In genomic region chr17:26918343-26918742, GRCm38 (mm10) we compare ENCODE assay signal across 10 mouse cellular contexts. TPM values are rescaled to one million over a fixed set of nuclear protein-coding genes. Genes with fewer than 3 reads are reported as not detected.
A peak's percentile ranks its signal among the peaks of the same experiment; 100 is the strongest.
DNase-seq lines count a peak whose midpoint lies in the region; ATAC-seq and TF ChIP-seq lines count a peak whose summit lies in the region.
"Had no signal": no experiment of that assay in that cellular context is flagged by ENCODE, and none has a peak within 500 bp of the region (broad histone marks: within the 10 kb centered on the region; RNA-seq: fewer than 3 reads in every experiment).

No protein-coding gene starts in this region.

- no peaks in the 10 kb centered on the region for H3K9me3 ChIP-seq in heart, embryonic 12.5 days (replicated peaks)
- no peaks in the 10 kb centered on the region for H3K9me3 ChIP-seq in limb, embryonic 12.5 days
- no peaks in the 10 kb centered on the region for H3K9me3 ChIP-seq in stomach, postnatal 0 days (ENCODE audit: control insufficient read depth, low read length)

- TF ChIP-seq EP300 in stomach, postnatal 0 days (optimal IDR thresholded peaks at IDR 0.05), result no peak

- no peak for DNase-seq in heart, postnatal 36 days
- no peak for DNase-seq in testis, postnatal 10 days (ENCODE audit: low spot score)
- no peak for DNase-seq in stomach, postnatal 0 days (ENCODE audit: low spot score)
- DNase-seq in gastrocnemius, postnatal 10 days, result no peak
- DNase-seq in layer of hippocampus, postnatal 36 days, result no peak
- DNase-seq: kidney, postnatal 10 days; right cerebral cortex, postnatal 4 days had no signal

- no peak overlapping the region for H3K27ac ChIP-seq in heart, embryonic 12.5 days (ENCODE audit: poor library complexity, severe bottlenecking)
- H3K27ac ChIP-seq in testis, adult 2 months (ENCODE audit: control insufficient read depth, insufficient read depth, low read depth, low read length), result no peak overlapping the region
- no peak overlapping the region for H3K27ac ChIP-seq in limb, embryonic 12.5 days
- H3K27ac ChIP-seq in stomach, postnatal 0 days (replicated peaks), result no peak overlapping the region

- WGBS in heart, embryonic 12.5 days, result 75% methylated on average over 2 of the region's 2 CpGs
- 83% methylated on average over 2 of the region's 2 CpGs for WGBS in limb, embryonic 12.5 days
- 67% methylated on average over 2 of the region's 2 CpGs for WGBS in stomach, postnatal 0 days

- H3K36me3 ChIP-seq in heart, embryonic 12.5 days, result peaks cover 15% of the 10 kb centered on the region
- no peaks in the 10 kb centered on the region for H3K36me3 ChIP-seq in testis, adult 2 months (ENCODE audit: control insufficient read depth, insufficient read depth, low read length)
- peaks cover 16% of the 10 kb centered on the region for H3K36me3 ChIP-seq in limb, embryonic 12.5 days
- no peaks in the 10 kb centered on the region for H3K36me3 ChIP-seq in stomach, postnatal 0 days (ENCODE audit: control insufficient read depth, insufficient read depth, low read length)

- ATAC-seq in heart, embryonic 12.5 days (ENCODE audit: insufficient number of reproducible peaks, low FRiP score), result no peak
- ATAC-seq in limb, embryonic 12.5 days (ENCODE audit: insufficient number of reproducible peaks, insufficient read depth, low FRiP score, low TSS enrichment, low read depth), result no peak
- no peak for ATAC-seq in stomach, postnatal 0 days (ENCODE audit: low FRiP score, low TSS enrichment)

- no peak for TF ChIP-seq CTCF in testis, adult 2 months (IDR thresholded peaks at IDR 0.05; ENCODE audit: control insufficient read depth, insufficient read depth, insufficient replicate concordance, low read depth, low read length)
- no peak for TF ChIP-seq CTCF in stomach, postnatal 0 days (IDR thresholded peaks at IDR 0.05; ENCODE audit: low read depth)

- peak overlapping the region; percentile 81 for H3K9ac ChIP-seq in heart, embryonic 12.5 days
- H3K9ac ChIP-seq in limb, embryonic 12.5 days (replicated peaks), result no peak overlapping the region
- H3K9ac ChIP-seq in stomach, postnatal 0 days (ENCODE audit: low read length), result no peak overlapping the region

- intact Hi-C loops in heart, postnatal 36 days (cut with DNase I), result loop anchor here (5.0 to 10.0 kb wide), 2 partner anchors 56 to 109 kb away; partner anchors contain the start of genes Bak1 and Zbtb9

- H3K27me3 ChIP-seq in heart, embryonic 12.5 days (replicated peaks), result no peaks in the 10 kb centered on the region
- H3K27me3 ChIP-seq in testis, adult 2 months (ENCODE audit: control insufficient read depth, insufficient read depth, low read length), result no peaks in the 10 kb centered on the region
- no peaks in the 10 kb centered on the region for H3K27me3 ChIP-seq in limb, embryonic 12.5 days
- no peaks in the 10 kb centered on the region for H3K27me3 ChIP-seq in stomach, postnatal 0 days (ENCODE audit: control insufficient read depth, insufficient read depth, low read length)

- no peak for TF ChIP-seq POLR2A in testis, adult 2 months (IDR thresholded peaks at IDR 0.05; ENCODE audit: control insufficient read depth, low read depth, low read length)

- peaks cover 14% of the 10 kb centered on the region; the same call in 1 of the 2 replicates for H3K4me1 ChIP-seq in heart, embryonic 12.5 days (replicated peaks)
- peaks cover 2% of the 10 kb centered on the region for H3K4me1 ChIP-seq in testis, adult 2 months (ENCODE audit: control insufficient read depth, insufficient read depth, low read length)
- 0 out of 2 replicates have a peak, but pooled peaks cover 9% of the 10 kb centered on the region for H3K4me1 ChIP-seq in limb, embryonic 12.5 days (replicated peaks)
- H3K4me1 ChIP-seq in stomach, postnatal 0 days (replicated peaks; ENCODE audit: control insufficient read depth, insufficient read depth), result no peaks in the 10 kb centered on the region

- peak overlapping the region; percentile 76 for H3K4me3 ChIP-seq in heart, embryonic 12.5 days
- H3K4me3 ChIP-seq in testis, adult 2 months (ENCODE audit: control insufficient read depth, low read depth, low read length), result peak overlapping the region; percentile 7; the same call in 1 of the 2 replicates
- peak overlapping the region; percentile 73 for H3K4me3 ChIP-seq in limb, embryonic 12.5 days (replicated peaks)
- no peak overlapping the region for H3K4me3 ChIP-seq in stomach, postnatal 0 days (ENCODE audit: low read depth, low read length)

- H3K4me2 ChIP-seq in heart, embryonic 12.5 days, result peak overlapping the region; percentile 73
- H3K4me2 ChIP-seq in limb, embryonic 12.5 days, result peak overlapping the region; percentile 66
- 0 out of 2 replicates have a peak overlapping the region, but pooled peaks have one; percentile 23 for H3K4me2 ChIP-seq in stomach, postnatal 0 days (replicated peaks; ENCODE audit: low read depth)

RNA-seq across cellular contexts. Expression of gene Kifc5b, which starts 1.5 kb away (rescaled TPM):
- polyA plus RNA-seq in heart, embryonic 12.5 days (2016; fragmentation: Nextera tagmentation; extraction: Ambion mirVana), result 5.2 and 5.7 TPM in 2 replicates
- under 1 TPM; 0.44 to 0.95 TPM for total RNA-seq in heart, postnatal 36 days (2021)
- polyA plus RNA-seq in testis, adult 2 months (2012; rRNA removed), result 6.5 TPM in 2 replicates
- 9.5 and 10.5 TPM in 2 replicates for polyA plus RNA-seq in limb, embryonic 12.5 days (2016; fragmentation: Nextera tagmentation; extraction: Ambion mirVana)
- polyA plus RNA-seq in stomach, postnatal 0 days (2015; fragmentation: Nextera tagmentation; extraction: Ambion mirVana), result 1.5 and 1.6 TPM in 2 replicates
- 1 to 10 TPM; 2.5 to 4.1 TPM for total RNA-seq in gastrocnemius, postnatal 10 days (2021)
- 1 to 10 TPM; 3.2 to 4.0 TPM for total RNA-seq in layer of hippocampus, postnatal 36 days (2021)

RNA-seq across cellular contexts. Expression of gene Phf1, which starts 14.5 kb away (rescaled TPM):
- polyA plus RNA-seq in heart, embryonic 12.5 days (2016; fragmentation: Nextera tagmentation; extraction: Ambion mirVana), result 9.0 and 9.4 TPM in 2 replicates
- total RNA-seq in heart, postnatal 36 days (2021), result 10 to 100 TPM; 13.9 to 14.5 TPM
- 132 and 136 TPM in 2 replicates for polyA plus RNA-seq in testis, adult 2 months (2012; rRNA removed)
- 10.7 and 12.5 TPM in 2 replicates for polyA plus RNA-seq in limb, embryonic 12.5 days (2016; fragmentation: Nextera tagmentation; extraction: Ambion mirVana)
- 4.7 and 5.8 TPM in 2 replicates for polyA plus RNA-seq in stomach, postnatal 0 days (2015; fragmentation: Nextera tagmentation; extraction: Ambion mirVana)
- 1 to 10 TPM; 5.1 to 8.1 TPM for total RNA-seq in gastrocnemius, postnatal 10 days (2021)
- 10 to 100 TPM; 28.8 to 30.0 TPM for total RNA-seq in layer of hippocampus, postnatal 36 days (2021)

RNA-seq across cellular contexts. Expression of gene Cuta, which starts 21.0 kb away (rescaled TPM):
- 148 and 155 TPM in 2 replicates for polyA plus RNA-seq in heart, embryonic 12.5 days (2016; fragmentation: Nextera tagmentation; extraction: Ambion mirVana)
- 10 to 100 TPM; 86.2 to 90.3 TPM for total RNA-seq in heart, postnatal 36 days (2021)
- 24.0 and 30.9 TPM in 2 replicates for polyA plus RNA-seq in testis, adult 2 months (2012; rRNA removed)
- polyA plus RNA-seq in limb, embryonic 12.5 days (2016; fragmentation: Nextera tagmentation; extraction: Ambion mirVana), result 173 and 188 TPM in 2 replicates
- polyA plus RNA-seq in stomach, postnatal 0 days (2015; fragmentation: Nextera tagmentation; extraction: Ambion mirVana), result 157 and 163 TPM in 2 replicates
- 10 to 100 TPM; 87.9 to 91.1 TPM for total RNA-seq in gastrocnemius, postnatal 10 days (2021)
- 100 to 1,000 TPM in 1 of 2 experiments, 10 to 100 TPM in 1; 99.3 to 104 TPM for total RNA-seq in layer of hippocampus, postnatal 36 days (2021)

RNA-seq across cellular contexts. Expression of gene Syngap1, which starts 22.7 kb away (rescaled TPM):
- 1.2 and 2.2 TPM in 2 replicates for polyA plus RNA-seq in heart, embryonic 12.5 days (2016; fragmentation: Nextera tagmentation; extraction: Ambion mirVana)
- 1 to 10 TPM; 4.1 to 6.4 TPM for total RNA-seq in heart, postnatal 36 days (2021)
- 109 and 113 TPM in 2 replicates for polyA plus RNA-seq in testis, adult 2 months (2012; rRNA removed)
- 3.4 and 4.0 TPM in 2 replicates for polyA plus RNA-seq in limb, embryonic 12.5 days (2016; fragmentation: Nextera tagmentation; extraction: Ambion mirVana)
- polyA plus RNA-seq in stomach, postnatal 0 days (2015; fragmentation: Nextera tagmentation; extraction: Ambion mirVana), result 0.61 and 0.70 TPM in 2 replicates
- total RNA-seq in gastrocnemius, postnatal 10 days (2021), result 10 to 100 TPM in 1 of 2 experiments, 1 to 10 TPM in 1; 8.2 to 11.8 TPM
- total RNA-seq in layer of hippocampus, postnatal 36 days (2021), result 100 to 1,000 TPM; 449 to 485 TPM

RNA-seq across cellular contexts. Expression of gene Zbtb9, which starts 54.6 kb away (rescaled TPM):
- 10.3 and 10.7 TPM in 2 replicates for polyA plus RNA-seq in heart, embryonic 12.5 days (2016; fragmentation: Nextera tagmentation; extraction: Ambion mirVana)
- total RNA-seq in heart, postnatal 36 days (2021), result 1 to 10 TPM; 2.1 to 2.6 TPM
- 9.8 and 11.9 TPM in 2 replicates for polyA plus RNA-seq in testis, adult 2 months (2012; rRNA removed)
- 15.8 and 17.8 TPM in 2 replicates for polyA plus RNA-seq in limb, embryonic 12.5 days (2016; fragmentation: Nextera tagmentation; extraction: Ambion mirVana)
- polyA plus RNA-seq in stomach, postnatal 0 days (2015; fragmentation: Nextera tagmentation; extraction: Ambion mirVana), result 6.9 and 7.8 TPM in 2 replicates
- 1 to 10 TPM; 2.7 to 3.9 TPM for total RNA-seq in gastrocnemius, postnatal 10 days (2021)
- total RNA-seq in layer of hippocampus, postnatal 36 days (2021), result 10 to 100 TPM; 15.0 to 15.6 TPM

Comparison
In these comparisons a context has a peak if more than half of its experiments do, and no peak if none do; other contexts are left out.
1. H3K4me2 ChIP-seq: peak in every context shown above with its lines; median percentile 73 in heart, embryonic 12.5 days; 66 in limb, embryonic 12.5 days; 23 in stomach, postnatal 0 days.